Mouse (Mus musculus): Measurements from ENCODE around the gene Uprt.

Uprt gene

GRCm38 (mm10) chrX:104482572-104483443 lies at the start of gene Uprt:
Gene Uprt, plus strand, starts transcription at chrX:104482818.
- peak; percentile 86 for DNase-seq

- DNase-seq: no peak
Measured at GRCm38 (mm10) chrX:104433456-104433855, 49.2 kb upstream of the Uprt start.

GRCm38 (mm10) chrX:104452433-104452832 lies 30.2 kb upstream of the Uprt start:
- DNase-seq: no peak

- DNase-seq: no peak
Measured at GRCm38 (mm10) chrX:104461755-104462154, 20.9 kb upstream of the Uprt start.

GRCm38 (mm10) chrX:104464376-104464775 lies 18.2 kb upstream of the Uprt start:
- no peak for DNase-seq

GRCm38 (mm10) chrX:104478041-104478440 lies 4.6 kb upstream of the Uprt start:
- no peak for DNase-seq

- peak; percentile 4 for DNase-seq
Measured at GRCm38 (mm10) chrX:104483444-104483808, 808 bp downstream of the Uprt start.

GRCm38 (mm10) chrX:104485596-104485995 lies 3.0 kb downstream of the Uprt start:
- DNase-seq: no peak

GRCm38 (mm10) chrX:104488036-104488435 lies 5.4 kb downstream of the Uprt start:
- DNase-seq: no peak

- no peak for DNase-seq
Measured at GRCm38 (mm10) chrX:104488870-104489467, 6.4 kb downstream of the Uprt start.

GRCm38 (mm10) chrX:104489626-104490355 lies 7.2 kb downstream of the Uprt start:
- DNase-seq: no peak

- no peak for DNase-seq
Measured at GRCm38 (mm10) chrX:104501765-104502164, 19.1 kb downstream of the Uprt start.

GRCm38 (mm10) chrX:104542635-104543034 lies 60.0 kb downstream of the Uprt start:
- DNase-seq: no peak

GRCm38 (mm10) chrX:104543919-104544595 lies 61.4 kb downstream of the Uprt start:
- no peak for DNase-seq

- no peak for DNase-seq
Measured at GRCm38 (mm10) chrX:104545283-104545682, 62.7 kb downstream of the Uprt start.
